Mouse (Mus musculus) right cerebral cortex, adult 18-20 months (tissue): Measurements from ENCODE around the gene Cnksr3.

ENCODE experiments used
- DNase-seq: peaks from one replicate; pipeline ENCODE4 v3.0.0; 2022; ENCODE audit warnings: mixed read lengths

Gene Cnksr3

DNA sequence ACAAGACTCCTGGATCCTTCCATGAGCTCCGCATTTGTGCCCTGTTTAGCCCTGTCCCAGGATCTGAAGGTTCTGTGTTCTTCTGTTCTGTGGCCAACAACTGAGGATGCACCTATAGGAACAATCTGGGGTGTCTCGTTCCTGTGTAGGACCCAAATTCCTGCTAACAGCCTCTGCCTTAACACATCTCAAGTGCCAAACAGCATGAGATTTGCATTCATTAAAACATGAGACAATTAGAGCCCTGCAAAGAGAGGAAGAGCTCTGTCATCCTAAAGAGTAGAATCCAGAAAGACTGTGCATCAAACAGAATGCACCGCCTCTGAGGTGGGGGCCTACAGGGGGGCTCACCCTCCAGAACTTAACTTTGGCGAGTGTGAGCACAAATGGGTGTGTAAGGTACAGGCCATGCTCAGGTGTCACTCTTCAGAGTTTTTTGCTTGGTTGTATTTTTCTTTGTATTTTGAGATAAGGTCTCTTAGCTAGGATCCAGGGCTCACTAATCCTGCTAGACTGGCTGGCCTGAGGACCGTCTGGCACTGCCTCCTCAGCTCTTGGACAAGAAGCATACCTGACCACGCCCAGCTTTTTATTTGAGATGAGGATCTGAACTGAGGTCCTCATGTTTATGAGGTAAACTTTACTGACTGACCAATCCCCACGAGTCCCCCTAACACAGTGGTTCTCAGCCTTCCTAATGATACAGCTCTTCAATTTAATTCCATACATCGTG is 15.2 kb downstream of the Cnksr3 start:
- no peak for DNase-seq

DNA sequence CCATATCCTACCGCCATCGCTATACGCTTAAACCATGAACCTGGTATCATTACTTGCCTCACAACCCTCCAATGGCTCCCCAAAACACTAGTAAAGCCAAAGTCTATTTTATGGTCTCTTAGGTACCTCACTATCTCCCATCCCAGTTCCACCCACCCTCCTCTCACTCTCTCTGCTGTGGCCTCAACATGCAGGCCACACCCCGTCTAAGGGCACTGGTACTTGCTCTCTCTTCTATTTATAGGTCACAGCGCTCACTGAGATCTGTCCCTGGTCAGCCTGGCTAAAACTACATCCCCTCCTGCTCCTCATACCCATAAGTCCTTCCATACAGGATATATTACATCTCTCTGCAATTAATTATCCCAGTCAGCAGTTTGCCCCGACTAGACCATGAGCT is 16.1 kb downstream of the Cnksr3 start:
- DNase-seq, result no peak

DNA sequence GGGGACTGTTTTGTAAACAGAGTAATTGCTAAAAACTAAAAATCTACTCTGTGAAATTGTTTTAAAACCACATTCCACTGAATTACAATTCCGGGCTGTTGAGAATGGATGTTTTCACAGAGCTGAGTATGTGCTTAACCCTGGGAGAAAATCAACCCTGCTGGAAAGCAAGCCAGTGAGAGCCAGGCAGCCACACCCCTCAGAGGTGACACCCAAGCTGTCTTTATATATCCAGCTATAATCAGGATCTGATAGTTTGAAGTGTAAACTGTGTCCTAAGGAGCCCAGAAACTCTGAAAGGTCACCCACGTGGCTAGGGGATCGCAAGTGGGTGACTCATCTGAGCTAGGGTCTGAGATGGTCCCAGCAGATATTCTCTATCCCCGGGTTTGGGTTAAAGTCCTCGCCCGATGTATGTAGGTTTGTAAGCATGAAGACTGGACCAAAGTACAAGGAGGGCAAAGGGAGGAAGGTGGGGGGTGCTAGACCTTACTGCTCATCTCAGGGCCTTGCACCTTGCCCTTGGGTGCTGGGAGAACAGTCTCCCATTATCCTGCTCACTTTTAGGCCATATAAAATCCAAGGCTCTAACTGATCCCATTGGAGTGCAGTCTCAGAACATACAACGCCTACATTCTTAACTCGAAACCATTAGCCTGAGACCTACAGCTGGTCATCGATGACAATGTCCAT is 20.2 kb downstream of the Cnksr3 start:
- DNase-seq, result no peak

DNA sequence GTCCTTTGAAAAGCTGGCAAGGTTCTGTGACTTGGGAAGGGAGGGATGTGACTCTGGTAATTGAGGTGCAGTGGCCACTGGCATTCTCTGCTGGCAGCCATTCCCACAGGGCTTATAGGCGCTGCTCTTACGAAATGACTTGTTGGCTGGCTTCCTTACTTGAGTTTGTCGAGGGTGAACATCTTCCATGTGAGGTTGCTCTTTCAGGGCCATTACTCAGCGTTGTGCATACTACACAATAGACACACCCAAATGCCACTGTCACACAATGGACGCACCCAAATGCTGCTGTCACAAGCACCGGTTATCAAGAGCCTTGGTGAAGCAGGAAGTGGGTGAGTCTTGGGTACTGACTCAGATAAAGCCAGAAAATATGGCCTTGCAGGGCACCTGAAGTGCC is 22.8 kb downstream of the Cnksr3 start:
- no peak for DNase-seq

DNA sequence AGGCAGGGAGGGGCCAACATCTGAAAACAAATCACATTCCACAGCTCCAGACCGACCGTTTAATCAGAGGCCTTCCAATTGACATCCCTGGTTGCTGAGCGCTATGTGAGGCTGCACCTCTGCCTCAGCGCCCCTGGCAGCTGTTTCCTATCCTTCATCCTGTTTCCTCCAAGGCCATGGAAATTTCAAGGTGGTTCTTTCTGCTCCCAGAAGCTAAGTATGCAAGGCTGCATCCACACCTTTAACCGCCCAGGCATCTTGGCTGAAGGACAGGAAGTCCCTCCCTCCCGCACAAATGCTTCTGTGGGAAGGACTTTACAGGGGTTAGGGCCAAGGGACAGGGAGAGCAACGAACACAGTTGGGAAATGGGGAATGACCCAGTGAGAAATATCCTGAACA is 24.2 kb downstream of the Cnksr3 start:
- DNase-seq, result no peak

DNA sequence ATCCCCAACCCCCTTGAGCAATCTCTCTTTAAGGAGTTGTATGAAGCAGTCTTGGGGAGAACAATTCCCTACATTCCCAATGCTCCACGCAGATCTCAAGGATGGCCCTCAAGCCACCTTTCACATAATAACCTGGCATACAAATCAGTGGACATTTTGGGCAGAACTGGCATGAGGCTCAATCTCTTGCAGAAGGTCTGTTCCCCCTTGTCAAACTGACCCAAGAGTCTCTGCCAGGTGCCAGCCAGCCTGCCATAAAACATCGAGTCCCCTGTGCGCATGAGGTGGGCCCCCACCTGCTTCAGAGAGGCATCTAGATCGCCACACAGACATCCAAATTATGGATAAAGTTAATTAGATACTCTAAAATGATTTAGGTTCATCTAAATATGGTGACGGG is 25.0 kb downstream of the Cnksr3 start:
- no peak for DNase-seq

DNA sequence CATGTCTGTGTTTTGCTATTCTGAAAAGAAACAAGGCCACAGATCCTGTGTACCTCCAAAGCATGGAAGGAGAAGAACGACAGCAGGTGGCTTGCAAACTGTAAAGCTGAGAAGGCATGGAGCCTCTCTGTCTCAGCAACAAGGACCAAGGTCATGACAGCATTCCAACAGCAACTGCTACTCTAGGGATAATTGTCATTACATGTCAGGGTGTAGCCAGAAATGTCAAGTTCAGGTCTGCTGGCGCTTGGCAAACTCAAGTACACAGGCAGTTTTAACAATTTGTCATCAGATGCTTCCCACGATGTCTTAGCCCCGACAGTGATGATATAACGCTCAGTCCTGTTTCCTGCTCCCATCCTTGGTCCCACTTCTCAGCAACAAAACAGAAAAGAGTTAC is 26.0 kb downstream of the Cnksr3 start:
- no peak for DNase-seq

DNA sequence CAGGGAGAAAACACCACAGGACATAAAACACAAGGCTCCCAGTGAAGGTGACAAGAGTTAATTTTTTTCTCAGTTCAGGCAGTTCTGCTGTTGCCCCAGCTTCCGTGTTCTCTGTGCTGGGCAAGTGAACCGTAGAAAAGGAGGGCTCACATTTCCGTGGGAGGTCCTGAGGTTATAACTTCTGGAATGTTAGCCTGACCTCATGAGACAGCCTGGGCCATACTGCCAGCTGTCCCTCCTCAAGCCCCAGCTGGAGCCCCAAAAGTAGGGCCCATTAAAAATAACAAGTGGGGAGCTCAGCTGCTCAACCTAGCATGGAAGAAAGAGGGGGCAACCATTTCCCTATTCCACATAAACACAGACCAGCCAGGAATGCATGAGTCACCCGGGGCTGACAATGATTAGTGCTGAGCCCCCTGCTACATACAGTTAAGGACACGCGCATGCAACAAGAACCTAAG is 28.8 kb downstream of the Cnksr3 start:
- DNase-seq, result no peak

DNA sequence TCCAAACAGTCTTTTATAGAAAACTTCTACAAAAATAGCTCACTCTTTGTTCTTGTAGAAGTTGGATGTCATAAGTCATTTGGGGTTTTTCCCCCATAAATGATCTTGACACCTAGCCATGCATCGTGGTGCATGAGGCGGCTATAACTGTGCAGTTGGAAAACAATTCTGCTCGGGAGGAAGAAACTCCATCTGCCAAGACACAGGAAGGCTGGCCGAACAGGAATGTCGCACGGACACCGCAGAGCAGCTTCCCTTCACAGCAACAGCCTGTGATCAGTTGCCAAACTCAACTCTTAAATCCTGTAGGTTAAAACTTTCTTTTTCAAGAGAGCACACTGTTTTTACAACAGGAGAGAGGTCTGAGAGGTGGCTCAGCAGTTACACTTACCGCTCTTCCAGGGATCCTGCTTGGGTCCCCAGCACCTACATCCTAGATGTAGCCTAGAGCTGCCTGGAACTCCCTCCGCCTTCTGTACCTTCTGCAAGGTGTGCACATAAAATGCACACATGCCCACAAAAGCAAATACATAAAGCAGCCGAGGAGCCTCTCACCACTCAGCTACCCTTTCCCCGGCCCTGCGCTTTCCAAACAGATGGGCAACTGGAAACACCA is 29.4 kb downstream of the Cnksr3 start:
- DNase-seq, result no peak

DNA sequence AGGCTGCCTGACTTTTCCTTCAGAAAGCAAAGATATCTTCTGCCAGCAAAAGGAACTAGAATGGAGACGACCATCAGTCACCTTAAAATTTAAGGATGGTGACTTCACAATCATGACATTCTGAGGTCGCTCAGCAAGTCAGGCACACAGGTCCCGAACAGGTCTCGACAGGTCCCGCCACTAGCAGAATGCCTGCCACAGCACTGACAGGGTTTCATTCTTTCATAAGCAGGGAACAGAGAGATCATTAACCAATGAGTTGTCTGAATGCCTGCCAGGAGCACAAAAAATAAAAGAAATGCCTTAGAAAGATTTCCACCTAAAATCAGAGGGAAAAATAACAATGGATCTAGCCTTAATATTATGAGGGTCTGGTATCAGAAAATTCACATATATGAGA is 31.7 kb downstream of the Cnksr3 start:
- DNase-seq, result no peak

DNA sequence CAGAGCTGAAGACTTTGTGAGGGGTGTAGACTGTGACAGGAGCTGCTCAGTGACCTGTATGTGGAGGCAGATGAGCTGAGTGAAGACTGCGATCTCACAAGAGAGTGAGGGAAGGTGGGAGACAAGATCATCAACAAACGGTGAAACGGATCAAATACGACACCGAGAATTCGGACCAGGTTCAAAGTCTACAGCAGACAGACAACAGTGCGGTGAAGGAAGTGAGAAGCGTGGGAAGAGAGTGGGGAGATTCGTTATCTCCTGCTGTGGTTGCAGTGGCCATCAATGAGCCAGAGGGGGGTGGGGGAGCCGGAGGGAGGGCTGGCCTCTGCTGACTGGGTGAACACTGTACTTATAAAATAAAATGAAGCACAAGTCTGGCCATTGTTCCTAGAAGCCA is 33.5 kb downstream of the Cnksr3 start:
- no peak for DNase-seq

DNA sequence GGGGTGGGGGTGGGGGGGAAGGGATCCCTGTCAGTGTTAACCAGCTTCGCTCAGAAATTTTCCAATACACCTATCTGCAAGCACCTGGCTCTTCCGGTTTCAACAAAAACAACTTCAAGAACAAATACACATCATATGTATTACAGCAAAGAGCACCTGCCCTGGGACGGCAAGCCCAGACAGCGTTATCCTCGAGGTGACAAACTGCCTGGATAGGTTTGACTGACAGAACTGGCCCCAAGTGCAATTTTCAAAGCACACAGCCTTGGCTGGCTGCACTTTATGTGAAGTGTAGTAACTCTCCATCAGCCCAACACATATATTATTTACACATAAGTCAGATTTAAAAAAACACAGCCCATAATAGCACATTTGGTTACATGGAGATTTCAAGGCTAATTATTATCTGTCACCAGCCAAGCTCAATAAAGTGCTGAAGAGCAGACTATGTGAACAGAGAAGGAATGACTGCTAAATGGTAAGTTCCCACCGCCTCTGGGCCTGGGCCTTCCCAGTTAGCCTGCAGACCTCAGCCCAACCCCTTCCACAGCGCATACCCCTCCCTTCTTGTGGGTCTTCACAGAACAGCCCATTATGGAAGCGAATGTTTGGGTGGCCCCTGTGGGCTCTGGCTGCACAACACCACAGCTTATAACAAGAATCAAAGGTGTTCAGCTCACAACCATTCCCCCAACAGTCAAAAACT is 35.7 kb downstream of the Cnksr3 start:
- DNase-seq, result no peak

DNA sequence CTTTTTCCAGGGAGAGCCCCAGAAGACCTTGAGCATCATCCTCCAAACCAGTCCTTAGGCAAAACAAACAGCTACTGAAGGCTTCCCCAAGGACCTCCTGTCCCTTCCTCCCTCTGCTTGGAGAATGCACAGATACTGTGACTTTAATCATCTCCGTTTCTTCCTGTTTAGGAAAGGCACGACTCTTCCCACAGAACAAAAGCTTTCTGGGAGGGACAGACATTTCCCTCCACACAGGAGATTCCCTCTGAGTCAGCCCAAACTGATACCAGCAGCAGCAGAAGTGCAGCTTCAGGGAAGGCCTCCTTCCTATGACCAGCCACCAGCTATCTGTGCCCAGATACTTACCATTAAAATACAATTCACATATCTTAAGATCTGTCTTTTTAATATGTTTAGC is 37.6 kb downstream of the Cnksr3 start:
- DNase-seq, result no peak

DNA sequence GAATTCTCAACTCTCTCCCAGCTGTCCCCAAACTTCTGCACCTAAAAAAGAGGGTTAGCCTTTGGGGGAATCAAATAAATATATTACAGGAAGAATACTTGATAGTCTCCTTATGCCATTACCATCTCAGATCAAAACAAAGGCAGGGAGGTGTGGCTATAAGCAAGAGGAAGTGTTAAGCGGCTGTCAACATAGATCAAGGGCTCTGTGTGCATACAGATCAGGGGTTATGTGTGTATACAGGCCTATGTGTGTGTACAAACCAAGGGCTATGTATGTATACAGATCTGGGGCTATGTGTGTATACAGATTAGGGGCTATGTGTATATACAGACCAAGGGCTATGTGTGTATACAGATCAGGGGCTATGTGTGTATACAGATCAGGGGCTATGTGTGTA is 38.9 kb downstream of the Cnksr3 start:
- DNase-seq, result no peak

DNA sequence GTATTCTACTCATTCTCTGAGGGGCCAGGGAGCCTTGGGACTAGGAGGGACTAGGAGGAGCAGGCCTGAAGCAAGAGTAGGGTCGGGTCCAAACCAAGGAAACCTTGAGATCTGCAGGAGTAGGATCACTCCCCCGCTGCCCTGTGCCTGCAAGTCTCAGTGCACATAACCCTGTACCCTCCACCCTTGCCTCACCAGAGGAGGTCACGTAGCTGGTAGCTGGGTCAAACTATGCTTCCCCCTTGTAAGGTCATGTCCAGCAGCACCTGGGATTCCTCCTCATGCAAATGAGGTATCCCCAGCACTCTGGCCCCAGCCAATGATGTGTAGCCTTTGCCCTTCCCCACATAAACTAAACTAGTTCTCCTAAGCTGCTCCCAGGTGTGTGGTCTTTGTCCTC is 41.6 kb downstream of the Cnksr3 start:
- no peak for DNase-seq

DNA sequence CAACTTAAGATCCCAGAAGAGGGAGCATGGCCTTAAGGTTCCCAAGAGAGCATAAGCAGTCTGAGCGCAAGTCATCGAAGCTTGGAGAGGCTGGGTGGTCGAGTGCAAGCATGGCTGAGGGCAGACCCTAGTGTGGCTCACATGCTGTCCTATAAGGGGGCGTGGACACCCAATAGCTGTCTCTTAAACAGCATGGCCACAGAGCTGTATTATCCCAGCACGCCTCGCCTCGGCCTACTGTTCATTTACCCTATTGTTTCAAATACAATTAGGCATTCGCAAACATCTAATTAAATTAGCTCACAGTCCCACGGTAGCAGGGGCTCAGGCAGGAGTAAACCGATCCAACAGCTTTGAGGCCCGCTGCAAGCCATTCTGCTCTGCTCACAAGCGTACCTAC is 49.0 kb downstream of the Cnksr3 start:
- DNase-seq, result no peak

DNA sequence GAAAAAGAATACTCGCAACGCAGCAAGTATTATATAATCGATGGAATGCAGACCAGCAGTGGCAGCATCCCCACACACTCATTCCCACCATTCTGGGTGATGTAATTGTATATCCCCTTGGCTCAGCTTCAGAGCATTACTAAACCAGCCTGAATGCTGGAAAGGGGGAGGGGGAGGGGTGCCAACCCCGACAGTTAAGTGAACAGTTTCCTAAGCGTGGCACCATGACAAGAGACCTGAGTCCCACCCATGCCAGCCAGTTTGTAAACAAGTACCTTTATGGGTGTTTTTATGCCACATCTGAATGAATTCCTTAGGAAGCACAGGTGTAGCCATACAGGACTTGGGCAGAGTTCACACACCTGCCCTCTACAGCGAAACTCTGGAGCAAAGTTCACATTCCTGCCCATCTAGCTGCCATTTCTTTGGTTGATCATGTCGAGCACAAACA is 53.0 kb downstream of the Cnksr3 start:
- DNase-seq, result peak; percentile 22

DNA sequence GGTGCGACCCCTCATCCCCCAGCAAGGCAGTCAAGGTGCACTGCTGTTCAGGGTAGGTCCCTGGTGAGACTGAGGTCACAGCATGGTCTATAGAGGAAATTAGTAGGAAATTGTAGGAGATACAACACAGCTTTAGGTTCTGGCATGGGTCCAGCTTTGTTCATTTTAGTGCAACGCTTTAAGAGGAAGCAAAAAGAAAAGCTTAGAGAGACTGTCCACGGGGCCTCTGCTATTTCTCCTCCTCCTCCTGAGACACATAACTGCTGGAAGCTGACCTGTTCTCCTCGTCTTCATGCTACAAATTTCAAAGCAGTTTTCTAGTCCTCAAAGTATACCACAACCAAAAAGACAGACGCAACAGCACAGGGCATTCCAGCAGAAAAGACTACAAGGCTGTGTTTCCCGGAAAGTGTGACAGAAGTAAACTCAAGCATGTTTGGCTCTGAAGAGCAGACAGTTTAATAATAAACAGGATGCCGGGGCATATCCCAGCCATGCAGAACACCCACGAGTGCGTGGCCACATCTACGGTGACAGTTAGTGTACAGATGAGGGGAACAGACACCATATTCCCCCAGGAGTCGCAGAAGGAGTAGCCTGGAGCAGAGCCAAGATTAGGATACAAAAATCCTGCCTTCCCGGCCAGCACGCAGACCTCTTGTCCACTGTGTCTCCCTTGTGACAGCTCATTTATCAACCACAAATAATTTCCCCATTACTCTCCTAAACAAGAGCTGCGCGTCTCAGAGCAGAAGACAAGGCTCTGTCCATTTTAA is 53.6 kb downstream of the Cnksr3 start:
- peak; percentile 24 for DNase-seq

DNA sequence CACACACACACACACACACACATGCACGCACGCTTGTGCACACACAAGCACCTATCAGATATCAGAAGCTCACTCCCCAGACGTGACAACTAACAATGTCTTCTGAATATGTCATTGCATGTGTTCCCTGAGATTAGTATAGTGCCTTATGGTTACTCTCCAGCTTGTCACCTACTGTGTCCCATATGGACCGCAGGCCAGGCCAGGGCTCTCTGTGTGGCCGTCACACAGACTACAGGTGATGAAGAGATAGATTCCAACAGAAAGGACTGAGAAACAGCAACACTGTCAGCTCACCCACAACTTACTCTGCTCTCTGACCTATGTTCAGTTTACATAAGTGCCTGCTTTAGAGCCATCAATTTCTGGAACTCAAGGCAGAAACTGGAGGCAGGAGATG is 57.2 kb downstream of the Cnksr3 start:
- DNase-seq, result no peak

DNA sequence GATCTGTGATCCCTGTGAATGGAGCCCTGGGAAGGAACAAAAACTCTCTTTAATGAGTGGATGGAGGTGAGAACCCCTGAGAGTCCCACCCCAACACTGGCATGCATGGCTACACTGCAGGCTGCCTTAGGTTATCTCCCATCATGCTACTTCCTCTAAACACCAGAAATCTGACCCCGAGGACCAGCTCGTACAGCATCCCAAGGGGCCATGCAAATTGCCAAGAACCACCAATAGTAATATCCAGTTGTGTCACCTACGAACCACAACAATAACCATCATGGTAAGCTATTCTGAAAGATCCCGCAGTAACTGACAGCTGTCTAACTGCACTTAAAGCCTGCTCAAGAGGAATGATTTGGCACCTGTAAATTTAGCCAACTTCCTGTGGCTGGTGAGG is 59.1 kb downstream of the Cnksr3 start:
- DNase-seq, result no peak

DNA sequence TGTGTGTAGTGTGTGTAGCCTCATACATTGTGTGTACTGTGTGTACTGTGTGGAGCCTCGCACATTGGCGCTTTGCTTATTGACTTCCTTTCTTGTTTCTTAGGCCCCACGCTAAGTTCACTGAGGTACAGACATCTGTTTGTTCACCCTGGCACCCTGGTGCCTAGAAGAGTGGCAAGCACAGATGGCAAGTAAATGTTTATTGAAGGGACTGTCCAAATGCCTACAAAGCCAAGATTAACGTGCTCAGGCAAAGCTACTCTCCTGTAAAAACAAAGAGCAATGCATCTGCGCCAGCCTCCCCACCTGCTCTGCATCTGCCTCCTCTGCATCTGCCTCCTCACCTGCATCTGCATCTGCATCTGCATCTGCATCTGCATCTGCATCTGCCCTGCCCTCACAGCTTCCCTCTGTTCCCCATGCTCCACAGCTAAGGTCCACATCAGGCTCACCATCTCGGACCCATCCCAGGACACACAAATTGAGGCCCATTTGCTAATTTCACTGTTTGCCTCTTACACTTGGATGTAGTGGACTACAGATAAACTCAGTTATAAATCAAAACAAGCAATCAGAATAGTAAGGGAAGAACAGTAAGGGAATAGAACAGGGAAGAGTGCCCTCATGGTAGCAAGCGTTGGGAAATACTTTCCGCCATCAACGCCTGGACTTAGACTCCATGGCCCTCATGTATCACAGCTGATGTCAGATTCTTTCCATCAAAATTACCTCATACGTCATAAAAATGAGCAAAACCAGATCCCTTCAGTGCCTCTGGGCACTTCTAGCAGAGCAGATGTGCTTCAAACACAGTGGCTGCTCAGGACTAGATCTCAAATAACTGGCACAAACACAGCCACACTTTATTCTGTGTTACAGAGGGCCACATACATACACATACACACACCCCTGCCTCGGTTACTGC is 62.1 kb downstream of the Cnksr3 start:
- DNase-seq, result no peak

DNA sequence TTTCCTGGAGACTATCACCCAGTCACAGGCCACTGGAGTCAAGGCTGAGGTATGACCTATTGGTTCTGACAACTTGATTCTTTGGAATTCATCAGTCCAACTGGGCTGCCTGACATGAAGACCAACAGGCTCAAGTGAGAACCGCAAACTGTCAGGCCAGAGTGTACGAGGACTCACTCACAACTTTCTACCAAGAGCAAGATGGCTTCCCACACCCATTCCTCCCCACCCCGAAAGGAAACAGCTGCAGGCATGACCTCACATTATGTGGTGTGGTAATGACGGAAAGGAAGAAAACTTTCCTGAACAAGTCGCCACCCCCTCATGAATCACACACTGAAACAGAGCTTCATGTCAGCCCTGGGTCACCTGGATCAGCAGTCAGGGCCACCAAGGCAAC is 66.4 kb downstream of the Cnksr3 start:
- DNase-seq, result no peak
